9 mouse cellular contexts compared by ENCODE assay signal in genomic region chr8:104095595-104095994, GRCm38 (mm10). TPM values are rescaled to one million over a fixed set of nuclear protein-coding genes. Genes with fewer than 3 reads are reported as not detected.
DNase-seq lines count a peak whose midpoint lies in the region; ATAC-seq lines count a peak whose summit lies in the region.
"Had no signal": no experiment of that assay in that cellular context is flagged by ENCODE, and none has a peak within 500 bp of the region (broad histone marks: within the 10 kb centered on the region; RNA-seq: fewer than 3 reads in every experiment).

No protein-coding gene starts in this region.

- H3K4me2 ChIP-seq in midbrain, embryonic 14.5 days (ENCODE audit: low read length): no peak overlapping the region

- H3K9me3 ChIP-seq in midbrain, embryonic 14.5 days (ENCODE audit: control insufficient read depth, low read length): no peaks in the 10 kb centered on the region

- intact Hi-C loops in heart, postnatal 10 days (cut with DNase I): no loop called here

- no peaks in the 10 kb centered on the region for H3K36me3 ChIP-seq in midbrain, embryonic 14.5 days (ENCODE audit: control insufficient read depth, insufficient read depth, low read length)

- DNase-seq in adrenal gland, postnatal 14 days: peak; percentile 44
- no peak for DNase-seq in adrenal gland, adult 8-10 months
- DNase-seq in heart, postnatal 10 days: peak; percentile 49 to 59
- DNase-seq in kidney, postnatal 25 days: peak; percentile 33 to 77
- peak; percentile 71 for DNase-seq in lung, postnatal 25 days (ENCODE audit: low spot score)
- DNase-seq in embryo, embryonic 10 days (ENCODE audit: low spot score): no peak
- no peak for DNase-seq in cerebellum, adult 9-11 months
- no peak for DNase-seq in midbrain, embryonic 14.5 days
- DNase-seq: retina, postnatal 1 day had no signal

- no peak; the same call in 1 of the 2 replicates for ATAC-seq in midbrain, embryonic 14.5 days (ENCODE audit: low FRiP score, low TSS enrichment)

- no peaks in the 10 kb centered on the region for H3K27me3 ChIP-seq in midbrain, embryonic 14.5 days (ENCODE audit: control insufficient read depth, insufficient read depth, low read length)

- H3K27ac ChIP-seq in midbrain, embryonic 14.5 days (replicated peaks; ENCODE audit: low read depth, low read length): no peak overlapping the region

- H3K4me3 ChIP-seq in midbrain, embryonic 14.5 days (replicated peaks; ENCODE audit: low read depth, low read length): no peak overlapping the region

- H3K9ac ChIP-seq in midbrain, embryonic 14.5 days (replicated peaks; ENCODE audit: low read length): no peak overlapping the region

- WGBS in midbrain, embryonic 14.5 days: 70% methylated on average over 9 of the region's 9 CpGs

- H3K4me1 ChIP-seq in midbrain, embryonic 14.5 days (ENCODE audit: control insufficient read depth, insufficient read depth, low read length): 0 out of 2 replicates have a peak, but pooled peaks cover 3% of the 10 kb centered on the region

RNA-seq across cellular contexts. Expression of gene Cdh5, which starts 5.8 kb away (rescaled TPM):
- total RNA-seq in adrenal gland, postnatal 14 days (2021): 137 and 152 TPM in 2 replicates
- 10 to 100 TPM; 35.5 to 62.6 (median 44.2) TPM for total RNA-seq in adrenal gland, adult 8-10 months (2022)
- 100 to 1,000 TPM; 320 to 327 TPM for total RNA-seq in heart, postnatal 10 days (2021)
- 5.3 and 12.7 TPM in 2 replicates for polyA plus RNA-seq in midbrain, embryonic 14.5 days (2014; fragmentation: Nextera tagmentation; extraction: Ambion mirVana)

Comparison
In these comparisons a context has a peak if more than half of its experiments do, and no peak if none do; other contexts are left out.
1. DNase-seq: peak in adrenal gland, postnatal 14 days (single experiment), heart, postnatal 10 days (2 of 2), kidney, postnatal 25 days (2 of 2) and lung, postnatal 25 days (single experiment); none in adrenal gland, adult 8-10 months (single experiment), embryo, embryonic 10 days (single experiment), cerebellum, adult 9-11 months (single experiment) and midbrain, embryonic 14.5 days (single experiment).